ENCODE assay signal across 7 mouse cellular contexts in genomic region chr7:81934267-81934745, GRCm38 (mm10). TPM values are rescaled to one million over a fixed set of nuclear protein-coding genes. Genes with fewer than 3 reads are reported as not detected.
A peak's percentile ranks its signal among the peaks of the same experiment; 100 is the strongest.
DNase-seq lines count a peak whose midpoint lies in the region; ATAC-seq lines count a peak whose summit lies in the region.

Gene Hdgfl3, minus strand, starts transcription at chr7:81934473.

- ATAC-seq in intestine, embryonic 14.5 days (replicated peaks; ENCODE audit: low FRiP score, low TSS enrichment, low read depth), result peak; percentile 80
- peak; percentile 39 for ATAC-seq in megakaryocyte progenitor cell, adult 5-6 weeks (replicated peaks; ENCODE audit: poor library complexity)

- peak; percentile 85 for DNase-seq in adrenal gland, adult 2 months
- DNase-seq in embryo, embryonic 10.5 days (ENCODE audit: low spot score), result peak; percentile 87
- peak; percentile 61 to 74 for DNase-seq in gastrocnemius, postnatal 36 days
- peak; percentile 87 for DNase-seq in intestine, embryonic 14.5 days (ENCODE audit: low spot score)
- peak; percentile 47 to 72 for DNase-seq in left cerebral cortex, adult 9 months (ENCODE audit: low spot score in 2 of 2)
- DNase-seq in skeletal muscle tissue, adult 2 months (ENCODE audit: low read depth, low spot score), result peak; percentile 44

- peak within 1 kb of the TSS; percentile 86 for H3K9ac ChIP-seq in intestine, embryonic 14.5 days (ENCODE audit: low read length)

- intact Hi-C loops in gastrocnemius, postnatal 36 days (cut with DNase I), result loop anchor here (5.0 kb wide), 1 partner anchor 57 kb away; no protein-coding TSS in a partner anchor

- peak within 1 kb of the TSS; percentile 57 for H3K4me2 ChIP-seq in intestine, embryonic 14.5 days (ENCODE audit: low read length)

- WGBS in intestine, embryonic 14.5 days, result 1% methylated on average over 50 of the region's 63 CpGs

- H3K4me1 ChIP-seq in intestine, embryonic 14.5 days (replicated peaks; ENCODE audit: control insufficient read depth, insufficient read depth, low read length), result peaks cover 9% of the 10 kb centered on the region

- peak within 1 kb of the TSS; percentile 72 for H3K4me3 ChIP-seq in intestine, embryonic 14.5 days (ENCODE audit: low read depth, low read length)

- H3K27me3 ChIP-seq in intestine, embryonic 14.5 days (replicated peaks; ENCODE audit: control insufficient read depth, insufficient read depth, low read length), result no peaks in the 10 kb centered on the region; the same call in 1 of the 2 replicates

- H3K9me3 ChIP-seq in intestine, embryonic 14.5 days (ENCODE audit: control insufficient read depth, low read length), result no peaks in the 10 kb centered on the region

- H3K36me3 ChIP-seq in intestine, embryonic 14.5 days (ENCODE audit: control insufficient read depth, insufficient read depth, low read length), result no peaks in the 10 kb centered on the region

- H3K27ac ChIP-seq in intestine, embryonic 14.5 days (ENCODE audit: low read depth), result peak within 1 kb of the TSS; percentile 92

RNA-seq across cellular contexts. Expression of gene Hdgfl3, which starts in this region (rescaled TPM):
- 10 to 100 TPM in 1 of 2 experiments, 1 to 10 TPM in 1; 7.1 to 11.9 TPM for total RNA-seq in adrenal gland, adult 2 months (2021)
- 4.7 and 5.0 TPM in 2 replicates for polyA plus RNA-seq in adrenal gland, adult 2 months (2012; rRNA removed)
- total RNA-seq in gastrocnemius, postnatal 36 days (2021), result 1 to 10 TPM; 1.8 to 2.2 TPM
- 17.5 and 19.1 TPM in 2 replicates for polyA plus RNA-seq in intestine, embryonic 14.5 days (2014; fragmentation: Nextera tagmentation; extraction: Ambion mirVana)
- total RNA-seq in megakaryocyte progenitor cell, adult 5-6 weeks (2015), result 0.37 and 1.6 TPM in 2 replicates
- total RNA-seq in megakaryocyte progenitor cell, adult 5-6 weeks (2017), result 0.87 and 1.5 TPM in 2 replicates

Comparison
In these comparisons a context has a peak if more than half of its experiments do, and no peak if none do; other contexts are left out.
1. Peak in every context shown above with its lines: DNase-seq, ATAC-seq, H3K4me3 ChIP-seq and H3K27ac ChIP-seq.